Mouse (Mus musculus): ENCODE measurements around the gene Taok2. TPM values are rescaled to one million over a fixed set of nuclear protein-coding genes. Genes with fewer than 3 reads are reported as not detected.
"Not testable (repeated sequence)": the region's sequence is repeated elsewhere in the genome, so short reads cannot be mapped to it uniquely, and the experiment has no call there.

Taok2 gene
- total RNA-seq (2021): 82.8 and 89.5 TPM in 2 replicates
- long read RNA-seq, full-length matches to known transcripts: 13 of 37 reads
- long read RNA-seq, partial matches to known transcripts: 10 of 37 reads
- long read RNA-seq, other reads (novel, unspliced or antisense): 14 of 37 reads

DNA sequence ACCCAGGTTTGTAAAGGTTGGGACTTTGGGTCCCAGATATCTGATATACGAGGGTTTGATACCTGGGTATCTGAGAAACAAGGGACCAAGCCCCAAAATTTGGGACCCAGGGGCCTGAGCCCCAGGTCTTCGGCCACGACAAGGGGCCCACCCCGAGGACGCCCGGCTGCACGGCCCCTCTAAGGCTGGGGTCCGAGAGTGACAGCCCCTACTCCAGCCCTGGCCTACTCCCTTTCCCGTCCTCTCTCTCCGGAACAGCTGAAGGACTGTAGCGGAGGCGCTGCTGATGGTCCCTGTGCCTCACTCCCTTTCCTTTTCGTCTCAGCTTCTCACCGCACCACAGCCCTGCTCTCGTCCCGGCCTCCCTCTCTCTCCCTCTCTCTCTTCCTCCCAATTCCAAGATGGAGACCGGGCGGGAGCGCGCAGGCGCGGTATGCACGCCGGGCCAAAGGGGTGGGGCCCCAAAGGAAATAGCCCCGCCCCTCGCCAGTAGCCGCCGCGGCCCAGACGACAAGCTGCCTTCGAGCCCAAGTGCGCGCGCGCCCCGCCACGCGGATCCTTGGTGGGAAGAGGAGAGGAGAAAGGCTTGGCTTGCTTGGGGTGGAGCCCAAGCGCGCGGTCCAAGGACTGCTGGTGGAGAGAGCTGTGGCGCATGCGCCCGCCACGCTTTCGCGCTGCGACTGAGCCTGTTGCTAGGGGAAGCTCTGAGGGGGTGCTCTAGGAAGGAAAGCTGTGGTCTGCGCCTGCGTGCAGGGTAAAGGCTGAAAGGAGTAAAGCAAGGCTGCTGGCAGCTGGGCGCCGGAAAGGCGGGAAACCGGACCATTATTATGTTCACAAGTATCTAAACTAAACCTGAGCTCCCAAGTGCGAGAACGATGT lies at the start of gene Taok2:
Gene Taok2, minus strand, starts transcription at position 418 of the 879 bp plus-strand sequence.
- DNase-seq: peak; percentile 99

DNA sequence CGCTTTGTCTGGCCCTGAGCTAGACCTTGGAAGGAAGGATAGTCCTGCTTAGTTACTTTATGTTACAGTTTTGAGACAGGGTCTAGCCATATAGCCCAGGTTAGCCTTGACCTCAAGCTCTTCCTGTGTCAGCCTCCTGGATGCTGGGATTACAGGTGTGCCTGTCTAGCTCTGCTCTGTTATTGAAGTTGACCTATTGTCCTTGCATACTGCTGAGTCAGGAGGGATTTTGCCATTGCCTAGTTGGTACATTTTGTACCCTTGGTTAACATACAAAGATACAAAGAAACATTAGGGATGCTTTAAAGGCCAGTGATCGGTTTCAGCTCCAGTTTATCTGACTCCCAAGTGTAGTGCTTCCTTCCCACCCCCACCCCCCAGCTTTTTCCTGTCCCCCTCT lies 48.1 kb upstream of the Taok2 start:
- no peak for DNase-seq

DNA sequence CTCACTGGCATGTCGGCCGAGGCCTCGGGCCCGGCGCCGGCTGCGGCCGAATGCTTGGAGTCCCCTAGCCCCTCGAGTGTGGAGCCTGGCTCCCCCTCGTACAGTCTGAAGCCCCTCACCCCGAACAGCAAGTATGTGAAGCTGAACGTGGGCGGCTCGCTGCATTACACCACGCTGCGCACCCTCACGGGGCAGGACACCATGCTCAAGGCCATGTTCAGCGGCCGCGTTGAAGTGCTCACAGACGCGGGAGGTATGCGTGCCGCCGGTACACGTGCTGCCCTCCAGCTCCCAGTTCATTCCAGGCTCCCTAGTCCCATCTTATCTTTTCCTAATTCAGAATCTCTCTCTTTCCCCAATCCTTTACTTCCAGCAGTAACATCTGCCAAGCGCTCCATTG lies 44.5 kb upstream of the Taok2 start:
- DNase-seq: peak; percentile 53

DNA sequence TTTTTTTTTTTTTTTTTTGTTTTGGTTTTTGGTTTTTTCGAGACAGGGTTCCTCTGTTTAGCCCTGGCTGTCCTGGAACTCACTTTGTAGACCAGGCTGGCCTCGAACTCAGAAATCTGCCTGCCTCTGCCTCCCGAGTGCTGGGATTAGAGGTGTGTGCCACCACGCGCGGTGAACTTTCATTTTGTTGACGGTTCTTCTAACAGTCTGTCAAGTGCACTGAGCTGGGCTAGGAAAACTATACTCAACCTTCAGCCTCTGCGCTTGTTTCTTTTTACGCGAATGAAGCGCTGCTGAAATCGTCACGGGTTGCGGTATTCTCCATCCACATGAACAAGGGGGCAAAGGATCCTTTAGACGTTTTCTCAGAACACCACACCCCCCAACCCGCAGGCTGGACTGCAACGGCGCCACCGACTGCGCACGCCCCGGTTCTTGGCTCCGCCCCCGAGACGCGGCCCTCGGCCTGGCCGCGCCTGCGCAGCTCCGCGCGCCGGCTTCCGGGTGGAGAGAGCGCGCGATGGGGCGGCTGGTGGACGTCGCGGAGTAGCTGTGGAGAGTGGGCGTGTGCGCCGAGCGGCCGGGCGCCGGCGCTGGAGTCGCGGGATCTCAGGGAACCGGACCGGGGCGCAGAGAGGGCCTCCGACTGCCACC lies 44.0 kb upstream of the Taok2 start, which contains the start of gene Kctd13:
Gene Kctd13, plus strand, starts transcription at position 496 of the 654 bp plus-strand sequence.
- peak; percentile 95 for DNase-seq

DNA sequence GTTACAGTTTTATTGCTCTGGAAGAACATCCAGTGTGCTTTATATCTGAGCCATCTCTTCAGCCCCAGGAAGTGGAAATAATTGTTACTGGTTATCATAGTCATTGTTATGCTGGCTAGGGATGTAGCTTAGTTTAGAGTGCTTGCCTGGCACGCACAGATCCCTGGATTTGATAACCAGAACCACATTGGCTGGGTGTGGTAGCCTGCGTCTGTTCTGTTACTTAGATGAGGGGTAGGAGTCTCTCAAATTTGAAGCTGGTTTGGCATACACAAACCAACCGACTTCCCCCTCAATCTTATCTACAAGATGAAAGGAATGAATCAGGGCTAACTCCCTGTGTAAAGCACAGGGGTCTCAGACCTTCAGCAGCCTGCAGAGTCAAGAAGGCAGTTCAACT lies 41.8 kb upstream of the Taok2 start:
- DNase-seq: no peak

DNA sequence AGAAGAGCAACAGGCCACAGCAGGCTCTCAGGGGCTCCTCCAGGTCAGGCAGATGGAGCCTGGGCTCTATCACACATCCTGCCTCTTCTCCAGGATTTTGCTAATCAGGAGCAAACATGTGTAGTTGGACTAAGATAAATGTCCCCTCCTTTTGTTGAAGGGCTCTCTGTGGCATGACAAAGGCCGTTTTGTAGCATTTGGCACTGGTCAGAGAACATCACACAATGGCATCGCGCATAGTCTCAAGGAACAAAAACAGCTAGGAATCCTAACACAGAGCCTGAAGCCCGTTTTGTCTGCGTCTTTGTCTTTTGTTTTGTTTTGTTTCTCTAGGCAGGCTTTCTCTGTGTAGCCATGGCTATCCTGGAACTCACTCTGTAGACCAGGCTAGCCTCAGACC lies 39.5 kb upstream of the Taok2 start:
- no peak for DNase-seq

DNA sequence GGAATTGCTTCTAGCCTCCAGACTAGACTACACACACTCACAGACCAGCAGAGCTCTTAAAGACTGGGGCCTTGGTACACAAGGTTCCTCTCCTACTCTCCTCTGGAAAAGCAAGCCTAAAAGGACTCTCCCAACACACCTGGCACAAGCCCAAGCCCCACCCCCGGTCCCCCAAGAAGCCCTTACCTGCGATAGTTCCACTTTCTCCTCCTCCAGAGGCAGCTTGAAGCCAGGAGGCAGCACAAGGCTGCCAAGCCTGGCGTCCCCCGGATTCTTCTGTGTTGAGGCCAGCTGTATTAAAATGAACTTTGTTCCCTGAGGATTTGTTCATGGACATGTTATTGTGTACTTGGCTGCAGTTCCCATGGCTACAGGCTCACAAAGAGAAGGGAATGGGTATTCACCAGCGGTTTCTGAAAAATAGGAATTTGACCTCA lies 38.1 kb upstream of the Taok2 start, which contains the start of gene Tmem219:
Gene Tmem219, minus strand, starts transcription at position 294 of the 437 bp plus-strand sequence.
- peak; percentile 14 for DNase-seq

DNA sequence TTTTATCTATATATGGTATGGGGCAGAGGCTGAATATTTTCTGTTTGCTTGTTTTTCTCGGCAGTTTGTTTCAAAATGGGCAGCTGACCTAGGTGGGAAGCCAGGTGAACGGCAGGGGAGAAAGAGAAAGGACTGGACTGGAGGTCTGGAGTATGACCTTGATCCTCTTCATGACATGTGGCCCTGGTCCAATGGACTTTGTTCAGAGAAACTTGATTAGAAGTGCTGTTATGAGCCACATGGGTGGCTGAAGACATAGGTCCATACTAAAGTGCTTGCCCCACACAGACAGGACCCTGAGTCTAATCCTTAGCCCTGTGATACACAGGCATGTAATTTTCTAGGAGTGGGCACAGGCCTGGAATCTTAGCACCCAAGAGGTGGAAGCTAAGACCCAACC lies 37.1 kb upstream of the Taok2 start:
- DNase-seq: no peak

DNA sequence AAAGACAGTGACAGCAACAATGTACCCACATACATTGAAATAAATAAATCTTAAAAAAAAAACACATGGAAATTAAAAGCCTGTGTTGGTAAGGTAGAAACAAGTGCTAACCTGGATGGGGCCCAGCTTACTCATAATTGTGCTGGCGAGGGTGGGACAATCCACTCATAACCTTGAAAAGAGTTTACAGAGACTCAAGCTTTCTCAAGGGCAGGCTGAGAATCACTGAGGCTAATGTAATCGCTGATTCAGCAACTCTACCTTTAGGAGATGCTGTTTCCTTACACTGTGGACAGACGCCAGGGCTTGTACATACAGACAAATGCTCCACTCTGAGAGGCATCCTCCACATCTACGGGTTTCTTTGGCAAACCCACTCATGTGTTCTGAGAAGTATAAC lies 35.5 kb upstream of the Taok2 start:
- peak; percentile 30 for DNase-seq

DNA sequence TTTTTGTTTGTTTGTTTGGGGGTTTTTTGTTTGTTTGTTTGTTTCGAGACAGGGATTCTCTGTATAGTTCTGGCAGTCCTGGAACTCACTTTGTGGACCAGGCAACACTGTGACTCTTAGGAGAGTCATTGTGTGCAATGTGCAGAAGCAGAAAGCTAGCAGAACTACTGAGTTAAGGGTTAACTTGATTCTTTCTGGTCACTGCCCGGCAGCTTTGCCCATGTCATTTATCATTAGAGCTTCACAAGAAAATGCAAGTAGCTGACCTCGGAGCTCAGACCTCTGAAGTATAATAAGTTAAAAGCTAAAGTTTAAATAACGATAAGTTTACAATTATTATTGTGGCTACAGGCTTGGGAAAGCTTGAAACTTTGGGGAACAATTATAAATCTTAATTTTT lies 33.9 kb upstream of the Taok2 start:
- DNase-seq: not testable (repeated sequence)

DNA sequence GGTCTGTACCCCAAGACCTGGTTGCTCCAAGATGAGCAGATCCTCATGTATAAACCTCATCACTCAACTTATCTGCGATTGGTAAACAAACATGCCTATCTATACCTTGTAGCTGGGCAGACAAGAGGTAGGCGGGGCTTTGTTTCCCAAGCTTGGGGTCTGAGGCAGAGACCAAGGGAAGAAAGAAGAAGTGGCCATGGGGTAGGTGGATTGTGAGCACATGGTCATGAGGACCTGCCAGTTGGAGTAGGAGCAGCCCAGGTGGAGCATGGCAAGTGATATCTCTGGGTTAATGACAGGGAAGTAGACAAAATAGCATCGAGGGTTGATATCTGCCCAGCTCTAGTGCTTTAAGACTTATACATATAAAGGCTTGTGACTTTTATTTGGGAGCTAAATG lies 30.3 kb upstream of the Taok2 start:
- DNase-seq: no peak

DNA sequence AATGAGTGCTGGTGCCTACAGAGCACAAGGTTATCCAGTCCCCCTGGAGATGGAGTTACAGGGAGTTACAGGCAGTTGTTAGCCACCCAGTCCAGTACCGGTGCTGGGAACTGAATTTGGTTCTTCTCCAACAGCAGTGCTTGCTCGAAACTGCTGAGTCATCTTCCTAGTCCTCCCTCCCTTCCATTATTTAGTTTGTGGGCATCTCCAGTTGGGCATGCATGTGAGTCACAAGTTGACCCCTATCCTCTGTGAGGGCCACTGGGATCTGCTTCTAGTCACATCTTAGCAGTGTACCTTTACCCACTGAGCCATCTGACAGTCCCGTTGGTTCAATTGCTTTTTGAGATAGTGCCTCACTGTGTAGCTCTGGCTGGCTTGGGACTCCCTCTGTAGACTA lies 21.1 kb upstream of the Taok2 start:
- no peak for DNase-seq

DNA sequence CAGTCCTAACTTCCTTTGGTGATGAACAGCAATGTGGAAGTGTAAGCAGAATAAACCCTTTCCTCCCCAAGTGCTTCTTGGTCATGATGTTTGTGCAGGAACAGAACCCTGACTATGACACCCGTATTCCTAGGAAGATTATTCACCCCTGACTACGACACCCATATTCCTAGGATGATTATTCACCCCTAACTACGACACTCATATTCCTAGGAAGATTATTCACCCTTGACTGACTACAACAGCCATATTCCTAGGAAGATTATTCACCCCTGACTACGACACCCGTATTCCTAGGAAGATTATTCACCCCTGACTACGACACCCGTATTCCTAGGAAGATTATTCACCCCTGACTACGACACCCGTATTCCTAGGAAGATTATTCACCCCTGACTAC lies 15.3 kb upstream of the Taok2 start:
- DNase-seq: not testable (repeated sequence)

DNA sequence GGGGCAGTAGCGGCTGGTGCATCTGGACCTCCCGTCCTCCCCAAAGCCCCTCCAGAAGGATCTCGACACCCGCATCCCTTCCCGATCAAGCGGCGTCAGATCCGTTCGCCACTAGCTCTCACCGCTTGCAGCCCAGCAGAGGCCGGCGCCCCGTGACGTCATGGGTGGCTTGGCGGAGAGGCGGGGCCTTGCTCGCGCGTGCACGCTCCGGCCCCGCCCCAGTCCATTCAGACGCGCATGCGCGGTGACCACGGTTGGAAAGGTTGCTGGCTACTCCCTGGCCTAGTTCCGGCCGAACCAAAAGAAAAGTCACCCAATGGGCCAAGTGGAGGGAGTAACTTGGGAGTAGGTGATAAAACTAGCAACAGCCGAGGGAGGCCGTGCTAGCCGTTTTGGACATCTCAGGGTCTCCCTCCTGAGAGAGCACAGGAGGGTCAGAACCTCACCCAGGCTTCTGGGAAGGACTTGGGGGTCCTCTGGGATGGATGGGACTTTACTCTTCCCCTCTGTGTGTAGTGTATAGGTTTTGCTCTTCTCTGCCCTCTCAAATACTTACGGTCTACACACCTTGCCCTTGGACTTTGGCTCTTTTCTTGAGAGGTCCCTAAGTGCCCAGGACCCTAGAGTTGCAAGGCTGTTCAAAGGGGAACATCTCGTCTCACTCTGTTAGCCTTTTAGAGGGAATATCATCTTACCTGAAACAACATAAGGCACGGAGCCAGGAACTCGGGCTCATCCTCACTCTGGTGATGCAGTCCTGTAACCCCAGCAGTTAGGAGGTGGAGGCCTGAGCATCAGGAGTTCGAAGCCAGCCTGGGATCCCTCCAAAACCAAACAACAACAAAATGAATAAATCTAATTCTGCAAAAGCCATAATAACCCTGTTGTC lies 13.8 kb upstream of the Taok2 start:
- DNase-seq: peak; percentile 100

DNA sequence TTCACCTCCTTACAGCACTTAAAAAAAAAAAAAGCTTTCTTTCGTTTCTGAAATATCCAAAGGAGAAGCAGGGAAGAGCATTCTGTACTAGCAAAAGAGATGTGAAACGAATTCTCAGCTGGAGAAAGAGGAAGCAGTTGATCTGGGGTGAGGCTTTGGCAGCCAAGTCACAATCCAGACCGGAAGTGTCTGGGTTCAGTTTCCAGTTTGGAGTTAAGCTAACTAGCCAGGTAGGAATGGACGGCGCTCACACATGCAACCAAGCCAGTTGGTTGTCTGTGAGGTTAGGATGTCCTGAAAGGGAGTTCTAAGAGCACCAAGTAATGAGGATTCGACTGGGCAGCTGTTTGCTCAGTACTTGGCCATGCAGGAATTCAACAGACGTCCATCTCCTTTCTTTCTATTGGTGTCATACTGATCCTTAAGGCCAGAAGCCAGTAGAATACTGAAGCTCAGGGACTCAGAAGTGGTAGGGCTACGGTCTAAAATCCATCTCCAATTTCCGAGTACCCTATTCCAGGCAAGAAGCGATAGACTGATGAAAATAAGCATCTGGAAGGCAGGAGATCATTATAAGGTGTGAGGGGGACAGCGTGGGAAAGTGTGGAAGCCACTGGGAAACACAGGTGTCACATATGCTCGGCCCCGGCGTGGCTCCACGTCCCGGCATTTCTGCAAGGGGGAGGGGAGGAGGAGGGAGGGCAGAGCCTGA lies 13.0 kb upstream of the Taok2 start:
- DNase-seq: no peak

DNA sequence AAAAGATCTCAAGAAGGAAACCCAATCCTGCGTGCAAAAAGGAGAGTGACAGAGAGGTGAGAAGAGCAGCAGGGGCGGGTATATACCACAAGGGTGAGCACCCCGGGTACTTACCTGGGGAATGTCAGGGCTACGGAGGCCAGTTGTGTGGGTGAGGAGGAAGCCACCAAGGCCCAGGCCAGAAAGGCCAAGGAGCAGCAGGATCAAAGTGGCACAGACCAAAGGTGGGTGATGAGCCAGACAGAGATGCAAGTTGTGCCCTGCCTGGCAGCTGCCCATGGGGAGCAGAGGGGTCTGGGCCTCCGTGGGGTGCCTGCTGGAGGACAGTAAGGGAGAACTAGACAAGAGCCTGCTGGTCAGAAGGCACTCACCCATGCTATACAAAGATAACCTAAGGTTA lies 12.4 kb upstream of the Taok2 start:
- DNase-seq: no peak

DNA sequence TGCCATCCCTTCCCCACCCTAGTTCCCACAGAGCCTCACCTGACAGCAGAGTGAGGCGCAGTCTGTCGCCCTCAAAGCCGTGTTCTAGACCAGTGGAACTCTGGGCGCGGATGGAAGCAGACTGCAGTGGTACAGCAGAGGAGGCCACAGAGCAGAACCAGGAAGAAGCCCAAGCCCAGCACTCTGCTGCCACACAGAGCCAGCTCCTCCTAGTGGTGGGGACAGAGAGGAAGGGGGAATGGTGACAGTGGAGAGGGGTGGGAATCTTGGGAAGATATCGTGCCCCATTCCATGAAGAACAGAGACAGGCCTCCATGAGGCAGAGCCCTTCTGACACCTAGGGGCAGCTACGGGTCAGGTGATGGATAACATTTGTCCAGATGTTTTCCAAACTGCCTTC lies 4.3 kb upstream of the Taok2 start:
- DNase-seq: no peak

DNA sequence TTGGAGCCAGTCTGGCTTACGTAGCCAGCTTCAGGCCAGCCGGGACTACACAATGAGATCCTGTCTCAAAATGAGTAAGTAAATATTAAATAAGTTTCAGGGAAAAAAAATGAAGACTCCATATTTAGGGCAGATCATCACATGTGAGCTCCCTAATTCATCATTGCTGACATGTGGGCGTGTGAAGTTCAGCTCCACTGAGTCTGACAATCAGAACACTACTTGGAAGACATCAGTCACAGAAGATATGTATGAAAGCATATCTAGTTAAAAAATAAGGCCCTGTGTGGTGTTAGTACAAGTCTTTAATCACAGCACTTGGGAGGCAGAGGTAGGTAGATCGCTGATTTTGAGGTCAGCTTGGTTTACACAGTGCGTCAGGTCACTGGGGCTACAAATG lies 2.8 kb upstream of the Taok2 start:
- no peak for DNase-seq

DNA sequence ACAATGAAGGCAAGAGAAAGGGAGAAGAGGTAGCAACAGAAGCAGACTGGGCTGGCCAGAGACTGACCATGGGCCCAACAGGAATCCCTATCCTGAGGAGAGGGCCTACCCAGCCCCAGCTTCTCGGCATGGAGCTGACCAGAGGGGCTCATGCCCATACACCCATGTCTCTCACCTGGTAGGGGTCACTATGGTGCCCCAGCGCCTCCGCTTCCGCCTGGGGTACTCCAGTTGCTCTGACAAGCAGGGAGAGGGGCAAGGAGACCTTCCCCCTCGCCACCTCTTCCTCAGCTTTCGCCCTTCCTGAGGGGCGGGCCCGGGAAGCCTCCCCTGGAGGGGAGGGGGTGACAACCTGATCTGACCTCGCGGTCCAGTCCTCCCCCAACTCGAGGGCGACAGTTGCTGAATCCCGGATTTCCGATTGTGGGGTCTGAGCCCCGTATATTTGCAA lies 747 bp downstream of the Taok2 start:
- no peak for DNase-seq

DNA sequence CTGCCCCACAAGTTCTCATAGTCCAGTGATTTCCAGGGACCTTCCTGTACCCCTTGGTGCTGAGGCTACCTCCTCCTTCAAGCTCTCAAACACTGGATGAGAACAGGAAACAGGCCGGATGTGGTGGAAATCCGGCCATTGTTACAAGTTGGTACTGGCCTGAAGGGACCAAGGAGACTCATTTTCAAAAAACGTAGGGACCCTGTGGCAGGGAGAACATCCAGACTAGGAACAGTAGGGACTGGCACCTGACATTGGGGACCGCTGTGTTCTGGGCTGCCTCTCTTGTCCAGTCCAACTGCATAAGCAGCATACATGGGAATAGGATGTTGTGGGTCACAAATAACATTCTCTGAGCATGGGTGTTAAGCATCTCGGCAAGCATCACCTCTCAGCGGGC lies 3.5 kb downstream of the Taok2 start:
- no peak for DNase-seq

DNA sequence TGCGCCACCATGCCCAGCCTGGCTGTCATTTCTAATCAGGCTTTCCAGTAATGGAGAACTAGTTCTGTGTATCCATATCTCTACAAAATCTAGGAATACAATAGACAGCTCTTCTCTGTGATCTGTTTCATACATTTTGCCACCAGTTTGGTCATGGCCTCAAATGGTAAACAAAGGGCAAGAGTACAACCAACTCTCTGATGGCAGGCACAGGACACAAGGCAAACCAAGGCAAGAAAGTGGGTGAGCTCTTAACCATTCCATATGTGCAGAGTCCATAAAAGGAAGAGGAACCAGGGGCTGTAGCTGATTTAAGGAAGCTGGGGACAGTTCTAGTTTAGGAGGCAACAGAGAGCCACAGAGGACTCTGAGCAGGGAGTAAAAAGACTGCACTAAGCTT lies 7.3 kb downstream of the Taok2 start:
- no peak for DNase-seq

DNA sequence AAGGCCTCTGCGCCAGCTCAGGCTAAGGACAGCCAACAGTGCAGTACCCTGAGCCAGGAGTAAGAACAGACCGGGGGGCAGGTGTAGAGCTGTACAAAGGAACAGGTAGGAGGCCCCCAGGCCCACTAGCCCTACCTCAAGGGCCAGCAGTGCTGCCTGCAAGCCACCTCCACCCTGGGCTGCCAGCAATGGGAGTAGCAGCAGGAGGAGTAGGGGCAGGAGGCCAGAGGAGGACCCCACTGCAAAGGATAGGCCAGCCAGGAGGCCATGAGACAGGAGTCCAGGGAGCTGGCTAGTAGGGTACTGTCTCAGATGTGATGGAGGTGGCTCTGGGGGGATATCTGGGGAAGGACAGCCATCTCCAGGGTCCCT lies 14.0 kb downstream of the Taok2 start:
- DNase-seq: no peak
